Mouse (Mus musculus) heart, adult 18-20 months (tissue): Measurements from ENCODE around the gene Mical3. TPM values are rescaled to one million over a fixed set of nuclear protein-coding genes. Genes with fewer than 3 reads are reported as not detected.
"Not testable (repeated sequence)": the region's sequence is repeated elsewhere in the genome, so short reads cannot be mapped to it uniquely, and the experiment has no call there.

Experiments
- DNase-seq, 2 experiments: peaks; one replicate each; pipeline ENCODE4 v3.0.0; 2021 to 2022; ENCODE audit warnings: mixed read lengths in 1 of 2
- total RNA-seq, 2 experiments: library from RNA; stranded (reverse); gene quantifications; 2 replicates each; pipeline ENCODE4 v1.2.3; 2021

Gene Mical3
- total RNA-seq, 2 experiments from 2014 or later: 109 to 123 TPM

GRCm38 (mm10) chr6:120930450-120931306 is 200.1 kb downstream of the Mical3 start:
- DNase-seq: no peak

DNA sequence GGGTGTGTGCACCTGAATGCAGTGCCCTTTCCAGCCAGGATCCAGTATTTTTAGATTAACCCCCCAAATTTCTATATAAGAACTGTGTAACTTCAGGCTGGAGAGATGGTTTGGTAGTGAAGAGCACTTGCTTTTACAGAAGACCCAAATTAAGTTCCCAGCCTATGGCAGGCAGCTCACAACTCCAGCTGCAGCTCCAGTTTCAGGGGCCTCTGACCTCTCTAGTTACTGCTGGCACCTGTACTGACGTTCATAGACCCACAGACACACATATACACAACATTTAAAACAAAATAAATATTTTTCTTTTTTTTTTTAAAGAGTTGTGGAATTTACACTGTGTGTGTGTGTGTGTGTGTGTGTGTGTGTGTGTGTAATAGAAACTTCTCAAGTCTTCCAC is 201.4 kb downstream of the Mical3 start:
- DNase-seq: no peak

DNA sequence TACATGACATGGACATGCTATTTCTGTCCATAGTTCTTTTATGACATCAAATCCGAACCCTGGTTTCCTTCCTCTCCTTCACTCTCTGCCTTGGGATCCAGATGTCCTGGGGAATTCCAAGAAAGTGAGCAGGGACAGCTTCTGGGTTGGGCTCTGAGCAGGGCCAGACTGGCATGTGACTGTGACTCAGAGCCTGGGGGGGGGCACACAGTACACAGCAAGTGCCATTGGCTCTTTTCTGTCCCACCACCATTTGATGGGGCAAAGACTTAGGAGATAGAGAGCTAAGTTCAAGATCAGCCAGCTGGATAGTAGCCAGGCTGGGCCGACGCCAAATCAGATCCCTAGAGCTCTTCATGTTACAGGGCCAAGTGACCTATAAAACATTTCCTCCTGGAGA is 203.0 kb downstream of the Mical3 start:
- peak; percentile 57 to 60 for DNase-seq

- DNase-seq: no peak
These were observed 203.9 kb downstream of the Mical3 start for GRCm38 (mm10) chr6:120926880-120927279.

GRCm38 (mm10) chr6:120924791-120925321 is 205.9 kb downstream of the Mical3 start:
- DNase-seq: not testable (repeated sequence)

GRCm38 (mm10) chr6:120917975-120918374 is 212.8 kb downstream of the Mical3 start:
- no peak for DNase-seq

DNA sequence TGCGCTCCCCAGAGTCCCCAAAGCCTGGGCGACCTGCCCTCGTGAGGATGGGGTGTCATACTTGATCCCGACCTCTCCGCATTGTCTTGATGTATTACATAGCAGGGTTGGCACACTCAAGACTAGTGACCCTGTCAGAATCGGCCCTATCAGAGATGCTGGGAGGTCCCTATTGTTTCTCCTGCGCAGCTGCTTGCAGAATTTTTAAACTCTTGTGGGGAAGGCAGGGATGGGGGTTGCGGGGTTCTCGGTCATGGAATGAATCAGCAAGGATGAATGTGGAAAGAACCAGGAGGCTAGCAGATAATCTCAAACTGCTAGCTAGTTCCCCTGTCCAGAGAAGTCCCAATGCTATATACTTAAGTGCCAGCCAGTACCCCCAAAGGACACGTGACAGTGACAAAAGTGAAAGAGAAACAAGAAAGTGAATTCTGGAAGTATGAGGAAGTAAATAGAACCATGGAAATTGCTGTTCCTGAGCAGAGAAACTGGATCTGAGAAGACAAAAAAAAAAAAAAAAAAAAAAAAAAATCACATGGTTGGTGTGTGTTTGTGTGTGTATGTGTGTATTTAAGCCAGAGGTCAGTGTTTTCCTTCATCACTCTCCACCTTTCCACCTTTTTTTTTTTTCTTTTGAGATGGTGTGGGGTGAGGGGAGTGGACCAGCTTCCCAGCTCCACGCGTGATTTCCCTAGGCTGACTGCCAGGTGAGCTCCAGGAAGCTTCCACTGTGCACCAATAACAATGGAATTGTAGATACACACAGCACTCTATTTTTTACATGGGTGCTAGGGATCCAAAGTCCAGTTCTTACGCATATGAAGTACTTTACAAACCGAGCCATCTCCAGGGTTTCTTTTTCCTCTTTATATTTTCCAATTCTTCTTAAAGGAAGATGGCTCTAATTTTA is 213.6 kb downstream of the Mical3 start:
- peak; percentile 42 to 48 for DNase-seq

DNA sequence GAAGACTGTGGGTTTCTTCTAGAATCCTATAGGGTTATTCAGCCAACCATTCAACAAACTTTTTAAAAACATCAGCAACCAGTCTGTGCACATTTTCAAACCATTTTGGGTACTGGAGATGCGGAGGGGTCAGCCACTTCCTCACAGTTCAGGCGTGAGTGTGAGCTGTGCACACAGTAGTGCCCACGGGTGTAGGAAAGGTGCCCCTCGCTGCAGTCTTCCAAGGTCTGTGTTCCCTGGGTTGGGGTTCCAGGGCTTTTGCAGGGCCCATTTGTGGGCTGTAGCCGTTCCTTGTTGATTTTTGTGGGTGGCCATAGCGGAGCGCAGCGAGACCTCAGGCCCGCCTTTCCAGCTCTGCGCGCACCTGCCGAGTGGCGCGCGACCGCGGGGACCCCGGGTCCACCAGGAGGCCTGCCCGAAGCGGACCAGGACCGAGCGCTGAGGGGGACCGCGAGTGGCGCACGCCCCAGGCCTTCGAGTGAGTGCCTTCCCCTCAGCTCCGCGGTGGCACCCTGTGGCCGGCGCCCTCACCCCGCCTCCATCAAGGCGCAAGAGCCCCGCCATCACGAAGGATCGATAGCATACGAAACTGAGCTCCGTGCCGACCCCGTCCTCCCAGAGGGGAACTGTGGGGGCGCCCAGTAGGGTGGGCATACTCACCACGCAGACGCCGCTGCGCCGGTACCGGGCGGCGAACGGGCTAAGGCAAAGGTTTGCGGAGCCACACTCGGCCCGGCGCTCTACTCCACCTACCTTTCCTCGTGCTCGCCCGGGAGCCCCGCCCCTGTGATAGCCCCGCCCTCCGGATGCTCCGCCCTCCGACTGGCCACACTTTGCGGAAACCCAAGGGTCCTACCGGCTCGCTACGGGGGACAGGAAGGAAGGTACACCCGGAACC is 214.5 kb downstream of the Mical3 start, which contains the start of gene Bid:
Gene Bid, minus strand, starts transcription at position 780 of the 898 bp plus-strand sequence.
- DNase-seq: peak; percentile 92 to 95

GRCm38 (mm10) chr6:120915649-120915975 is 215.2 kb downstream of the Mical3 start:
- no peak for DNase-seq

GRCm38 (mm10) chr6:120914911-120915648 is 215.7 kb downstream of the Mical3 start:
- DNase-seq: peak in 1 of 2 experiments; percentile 20

DNA sequence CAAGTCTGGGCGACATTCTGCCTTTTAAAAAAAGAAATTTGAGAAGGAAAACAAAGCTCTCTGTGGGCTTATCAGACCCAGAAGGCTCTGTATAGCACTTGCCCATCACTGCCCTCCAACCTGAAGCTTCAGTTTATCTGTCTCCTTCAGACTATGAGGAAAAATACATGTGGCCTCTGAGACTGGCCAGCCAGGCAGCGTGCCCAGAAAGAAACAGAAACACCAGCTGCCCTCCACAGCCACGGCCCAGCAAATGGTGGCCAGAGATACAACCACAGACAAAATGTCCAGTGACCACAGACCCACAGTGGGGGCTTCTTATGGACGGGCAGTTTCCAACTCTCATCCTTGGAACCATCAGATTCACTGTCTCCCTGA is 216.3 kb downstream of the Mical3 start:
- no peak for DNase-seq

GRCm38 (mm10) chr6:120913783-120914182 is 217.0 kb downstream of the Mical3 start:
- DNase-seq: no peak

DNA sequence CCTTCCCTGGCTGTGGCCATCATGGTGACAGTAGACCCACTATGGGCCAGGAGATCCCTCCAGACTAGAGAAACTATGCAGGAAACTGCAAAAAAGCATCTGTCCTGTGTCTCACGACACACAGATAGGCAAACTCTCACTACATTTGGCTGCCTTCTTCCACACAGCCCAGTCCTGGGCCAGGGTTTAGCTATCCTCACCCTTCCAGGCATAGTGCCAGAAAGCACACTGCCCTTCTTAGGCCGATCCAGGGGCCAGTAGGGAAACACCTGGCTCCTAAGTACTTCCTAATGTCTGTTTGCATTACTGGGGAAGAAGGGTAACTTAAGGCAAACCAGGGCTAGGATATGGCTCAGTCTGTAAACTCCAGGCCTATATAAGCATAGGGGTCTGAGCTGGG is 217.9 kb downstream of the Mical3 start:
- DNase-seq: peak in 1 of 2 experiments; percentile 28

DNA sequence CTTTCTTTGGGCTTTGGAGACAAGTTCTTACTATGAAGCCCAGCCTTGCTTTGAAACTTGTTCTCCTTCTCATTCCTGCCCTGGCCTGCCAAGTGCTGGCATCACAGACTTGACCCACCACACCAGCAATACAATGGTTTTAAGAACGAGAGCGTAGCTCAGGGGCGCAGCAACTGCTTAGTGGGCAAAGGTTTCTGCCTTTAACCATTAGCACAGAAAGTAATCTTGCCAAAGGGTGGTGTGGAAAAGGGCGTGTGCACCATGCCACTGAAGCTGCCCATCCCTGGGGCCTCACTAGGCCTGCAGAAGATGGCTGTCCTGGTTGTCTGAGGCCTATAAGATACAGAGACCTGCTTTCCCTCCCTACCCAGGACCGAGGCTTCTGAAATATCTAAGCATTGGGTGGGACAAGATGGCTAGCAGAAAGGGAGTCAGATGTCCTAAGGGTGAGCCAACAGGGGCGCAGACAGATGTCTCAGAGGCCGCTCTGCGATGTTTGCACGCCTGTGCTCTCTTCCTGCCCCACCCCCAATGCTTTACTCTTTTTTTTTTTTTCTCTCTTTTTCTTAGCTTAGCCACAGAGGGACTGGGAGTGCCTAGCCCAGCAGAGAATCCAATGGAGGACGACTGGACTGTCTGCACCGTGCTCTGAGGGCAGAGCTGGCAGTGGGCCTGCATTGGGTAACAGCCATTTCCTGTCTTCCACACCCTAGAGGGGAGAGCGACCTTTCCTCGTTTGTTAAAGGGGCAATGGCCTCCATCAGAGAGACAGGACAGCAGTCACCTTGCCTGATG is 219.4 kb downstream of the Mical3 start:
- DNase-seq: peak; percentile 44 to 52

DNA sequence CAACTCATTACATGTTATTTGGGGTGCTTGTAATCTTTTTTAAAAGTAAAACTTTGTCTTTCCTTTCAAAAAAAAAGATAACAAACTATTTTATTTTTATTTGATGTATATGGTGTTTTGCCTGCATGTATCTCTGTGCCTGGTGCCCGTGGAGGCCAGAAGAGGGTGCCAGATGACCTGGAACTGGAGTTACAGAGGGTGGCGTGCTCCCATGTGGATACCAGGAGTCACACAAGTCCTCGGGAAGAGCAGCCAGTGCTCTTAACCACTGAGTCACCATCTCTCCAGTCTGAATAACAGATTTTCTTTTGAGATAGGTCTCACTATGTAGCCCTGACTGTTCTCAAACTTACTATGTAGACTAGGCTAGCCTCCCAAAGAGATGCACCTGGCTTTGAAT is 221.3 kb downstream of the Mical3 start:
- DNase-seq: no peak

DNA sequence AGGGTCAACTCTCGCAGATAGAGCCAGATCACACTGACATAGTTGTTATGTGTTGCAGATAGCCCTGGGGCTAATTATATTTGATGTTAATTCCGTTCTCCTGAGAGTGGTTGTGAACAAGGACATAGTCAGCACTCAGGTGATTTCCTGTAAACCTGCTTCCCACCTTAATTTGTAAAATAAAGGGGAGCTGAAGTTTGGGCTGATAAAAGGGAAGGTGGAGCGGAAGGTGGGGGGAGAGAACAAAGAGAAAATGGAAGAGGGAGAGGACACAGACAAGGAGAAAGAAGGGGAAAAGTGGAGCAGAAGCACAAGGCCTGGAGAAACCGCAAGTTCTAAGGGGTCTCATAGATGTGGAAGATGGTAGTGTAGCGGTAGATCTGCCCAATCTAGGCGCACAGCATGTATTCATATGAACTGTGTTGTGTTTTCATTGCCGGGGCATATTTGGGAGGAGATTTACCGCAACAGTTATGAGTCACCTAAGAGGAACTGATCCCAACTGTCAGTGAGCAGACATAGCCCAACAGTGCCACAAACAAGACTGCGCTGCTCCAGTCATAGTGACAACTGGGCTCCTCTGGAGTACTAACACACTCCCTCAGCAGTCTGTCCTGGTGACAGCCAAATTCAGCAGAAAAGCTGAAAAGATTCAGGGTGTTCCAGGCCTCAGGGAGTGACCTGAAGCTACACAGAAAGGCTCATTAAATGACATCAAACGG is 222.8 kb downstream of the Mical3 start:
- not testable (repeated sequence) for DNase-seq

GRCm38 (mm10) chr6:120906521-120906920 is 224.3 kb downstream of the Mical3 start:
- no peak for DNase-seq

GRCm38 (mm10) chr6:120905111-120905510 is 225.7 kb downstream of the Mical3 start:
- no peak for DNase-seq

GRCm38 (mm10) chr6:120903961-120904360 is 226.8 kb downstream of the Mical3 start:
- DNase-seq: no peak
